Mouse (Mus musculus) midbrain, embryonic 11.5 days (tissue): ENCODE results near the gene Tmem150c. TPM values are rescaled to one million over a fixed set of nuclear protein-coding genes. Genes with fewer than 3 reads are reported as not detected.

Experiments
- ATAC-seq: fragments of 200-750 bp; cut with Nextera tagmentation; 2 replicates; pipeline ENCODE4 v1.8.0; 2017; ENCODE audit warnings: moderate TSS enrichment, moderate library complexity; ENCODE audit not compliant: low FRiP score
- DNase-seq: peaks from one replicate; pipeline ENCODE4 v3.0.0; 2015; ENCODE audit warnings: low spot score; ENCODE audit errors: missing footprints
- H3K27ac ChIP-seq: fragments of 300-500 bp; sonication (generic); 2 replicates; pipeline ENCODE4 v1.5.1; 2014; ENCODE audit warnings: low read depth, low read length
- H3K27me3 ChIP-seq: fragments of 300-500 bp; sonication (generic); 2 replicates; pipeline ENCODE4 v1.6.1; 2014; ENCODE audit warnings: mild to moderate bottlenecking, low read length, moderate library complexity, mixed read lengths; ENCODE audit not compliant: control insufficient read depth, insufficient read depth
- H3K36me3 ChIP-seq: fragments of 300-500 bp; sonication (generic); 2 replicates; pipeline ENCODE4 v1.6.1; 2014; ENCODE audit warnings: mild to moderate bottlenecking, low read length, moderate library complexity, mixed read lengths; ENCODE audit not compliant: control insufficient read depth, insufficient read depth
- H3K4me1 ChIP-seq: fragments of 300-500 bp; sonication (generic); 2 replicates; pipeline ENCODE4 v1.6.1; 2014; ENCODE audit warnings: low read length; ENCODE audit not compliant: control insufficient read depth, insufficient read depth
- H3K4me2 ChIP-seq: fragments of 300-500 bp; sonication (generic); 2 replicates; pipeline ENCODE4 v1.6.1; 2014; ENCODE audit warnings: mild to moderate bottlenecking, moderate library complexity
- H3K4me3 ChIP-seq: fragments of 300-500 bp; sonication (generic); 2 replicates; pipeline ENCODE4 v1.5.1; 2014; ENCODE audit warnings: low read depth, low read length
- H3K9ac ChIP-seq: fragments of 300-500 bp; sonication (generic); 2 replicates; pipeline ENCODE4 v1.6.1; 2014; ENCODE audit warnings: low read length
- H3K9me3 ChIP-seq: fragments of 300-500 bp; sonication (generic); 2 replicates; pipeline ENCODE4 v1.6.1; 2016; ENCODE audit warnings: low read length; ENCODE audit not compliant: control insufficient read depth
- WGBS: fragments of 180-500 bp; shearing (Covaris S2); extraction: QIAGEN DNeasy Blood & Tissue Kit; methylation state at CpG from one replicate; pipeline ENCODE4 v1.1.7; 2014; 5-methylcytosine and 5-hydroxymethylcytosine counted together
- polyA plus RNA-seq: library from polyadenylated mRNA; unstranded; fragments of >200 nt; fragmentation: Nextera tagmentation; extraction: Ambion mirVana; gene quantifications from 2 replicates; pipeline ENCODE4 v1.2.1, GENCODE M21; 2014

The Tmem150c gene
- polyA plus RNA-seq, 1 experiment from 2014 or later: 3.0 TPM

DNA sequence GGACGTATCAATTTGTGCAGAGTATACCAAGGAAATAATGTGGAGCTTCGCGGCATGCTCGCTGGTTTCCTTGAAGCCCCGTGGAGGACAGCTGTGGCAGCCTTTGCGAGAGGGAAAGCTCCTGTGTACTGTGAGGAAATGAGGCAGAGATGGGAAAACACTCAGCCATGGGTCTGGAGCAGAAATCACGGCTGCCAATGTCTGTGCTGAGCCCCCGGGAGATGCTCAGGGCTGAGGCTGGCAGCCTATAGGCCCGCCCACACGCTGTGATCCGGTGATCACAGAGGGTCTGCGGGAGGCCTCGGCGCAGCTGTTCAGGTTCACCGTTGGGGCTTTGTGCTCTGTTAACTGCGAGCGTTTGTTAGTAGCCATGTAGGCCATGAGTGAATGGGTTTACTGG lies 68.0 kb downstream of the Tmem150c start:
- no peaks in the 10 kb centered on the region for H3K36me3 ChIP-seq
- DNase-seq (peak; percentile 91), ATAC-seq (peak; percentile 86)
- no peaks in the 10 kb centered on the region for H3K9me3 ChIP-seq
- H3K4me3 ChIP-seq: no peak overlapping the region
- 0 out of 2 replicates have a peak overlapping the region, but pooled peaks have one; percentile 44 for H3K27ac ChIP-seq
- H3K4me1 ChIP-seq: peaks cover 6% of the 10 kb centered on the region; the same call in 1 of the 2 replicates
- H3K27me3 ChIP-seq: no peaks in the 10 kb centered on the region
- WGBS: 11% methylated on average over 17 of the region's 17 CpGs
- 0 out of 2 replicates have a peak overlapping the region, but pooled peaks have one; percentile 16 for H3K9ac ChIP-seq
- H3K4me2 ChIP-seq: peak overlapping the region; percentile 35

DNA sequence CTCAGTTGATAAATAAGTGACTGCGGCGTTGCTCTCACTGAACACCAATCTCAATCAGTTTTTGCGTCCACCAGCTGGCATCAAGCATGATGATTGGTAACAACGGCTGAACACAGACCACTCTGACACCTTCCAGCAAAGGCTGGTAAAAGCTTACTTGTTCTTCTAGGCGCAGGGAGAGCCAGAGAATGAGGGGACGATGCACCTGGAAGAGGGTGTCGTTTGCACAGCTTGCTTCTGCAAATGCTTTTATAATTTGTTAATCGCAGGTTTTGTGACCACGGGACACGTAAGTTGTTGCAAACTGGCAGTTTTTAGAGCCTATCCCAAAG lies 68.4 kb downstream of the Tmem150c start:
- ATAC-seq (no peak), DNase-seq (no peak)
- 47% methylated on average over 10 of the region's 10 CpGs for WGBS
- H3K36me3 ChIP-seq: no peaks in the 10 kb centered on the region
- 0 out of 2 replicates have a peak overlapping the region, but pooled peaks have one; percentile 16 for H3K9ac ChIP-seq
- peak overlapping the region; percentile 35 for H3K4me2 ChIP-seq
- H3K4me3 ChIP-seq: no peak overlapping the region
- H3K4me1 ChIP-seq: peaks cover 6% of the 10 kb centered on the region; the same call in 1 of the 2 replicates
- no peaks in the 10 kb centered on the region for H3K9me3 ChIP-seq
- no peaks in the 10 kb centered on the region for H3K27me3 ChIP-seq
- H3K27ac ChIP-seq: 0 out of 2 replicates have a peak overlapping the region, but pooled peaks have one; percentile 44

DNA sequence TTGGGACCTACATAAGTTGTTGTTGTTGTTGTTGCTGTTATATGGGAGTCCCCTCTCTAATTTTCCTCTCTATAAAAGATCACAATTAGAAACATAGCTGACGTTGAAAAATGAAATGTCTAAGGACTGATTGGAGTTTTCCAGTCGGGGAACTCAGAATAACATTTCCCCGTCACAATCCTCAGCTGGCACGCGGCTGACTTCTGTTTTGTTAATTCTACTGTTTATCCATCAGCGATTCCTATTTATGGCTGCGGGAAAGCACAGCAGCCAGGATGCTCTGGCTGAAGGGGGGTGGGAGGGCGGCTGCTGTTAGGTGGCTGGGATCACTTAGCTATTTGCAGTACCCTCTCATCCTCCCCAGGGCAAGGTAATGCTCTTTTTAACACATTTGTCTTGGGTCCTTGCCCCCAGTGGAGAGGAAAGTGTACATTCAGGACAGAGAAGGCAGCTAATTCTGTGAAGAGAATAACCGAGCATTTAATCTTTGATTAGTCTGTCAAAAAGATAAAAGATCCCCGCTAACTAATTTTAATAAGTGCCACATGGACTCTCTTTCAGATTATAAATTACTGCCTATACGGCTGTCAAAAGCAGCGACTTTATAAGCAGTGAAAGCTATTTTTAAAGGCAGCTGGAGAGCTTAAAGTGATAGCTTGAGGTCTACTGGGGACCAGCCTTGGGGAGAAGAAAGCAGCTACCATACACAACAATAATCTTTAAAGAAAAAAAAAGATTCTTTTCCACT lies 68.9 kb downstream of the Tmem150c start:
- peaks cover 6% of the 10 kb centered on the region; the same call in 1 of the 2 replicates for H3K4me1 ChIP-seq
- no peaks in the 10 kb centered on the region for H3K27me3 ChIP-seq
- H3K9ac ChIP-seq: no peak overlapping the region
- H3K4me2 ChIP-seq: no peak overlapping the region
- H3K4me3 ChIP-seq: no peak overlapping the region
- DNase-seq (peak; percentile 90), ATAC-seq (no peak)
- H3K9me3 ChIP-seq: no peaks in the 10 kb centered on the region
- H3K27ac ChIP-seq: no peak overlapping the region
- H3K36me3 ChIP-seq: no peaks in the 10 kb centered on the region
- 42% methylated on average over 12 of the region's 12 CpGs for WGBS

DNA sequence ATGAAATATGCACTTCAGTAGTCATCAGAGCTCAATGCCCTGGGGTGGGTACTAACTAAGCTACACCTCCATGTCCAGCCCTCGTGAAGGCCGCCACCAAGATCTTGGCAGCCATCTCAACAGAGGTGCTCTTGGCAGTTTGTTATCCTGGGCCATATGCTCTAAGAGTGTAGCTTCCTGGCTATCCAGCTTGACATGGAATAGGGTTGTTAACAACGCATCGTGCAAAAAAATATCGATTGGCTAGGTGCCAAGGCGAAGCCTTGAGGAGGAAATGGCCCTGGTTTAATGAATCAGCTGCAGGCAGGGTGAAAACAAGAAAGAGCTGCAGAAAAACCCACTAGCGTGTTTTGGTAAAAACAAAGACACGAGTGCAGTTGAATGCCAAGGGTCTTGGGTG lies 74.5 kb downstream of the Tmem150c start:
- DNase-seq (peak; percentile 73), ATAC-seq (no peak)
- 89% methylated on average over 8 of the region's 8 CpGs for WGBS
- no peak overlapping the region for H3K27ac ChIP-seq
- no peak overlapping the region for H3K4me3 ChIP-seq
- H3K4me1 ChIP-seq: no peaks in the 10 kb centered on the region
- no peaks in the 10 kb centered on the region for H3K27me3 ChIP-seq
- no peak overlapping the region for H3K4me2 ChIP-seq
- no peak overlapping the region for H3K9ac ChIP-seq
- no peaks in the 10 kb centered on the region for H3K9me3 ChIP-seq
- no peaks in the 10 kb centered on the region for H3K36me3 ChIP-seq

DNA sequence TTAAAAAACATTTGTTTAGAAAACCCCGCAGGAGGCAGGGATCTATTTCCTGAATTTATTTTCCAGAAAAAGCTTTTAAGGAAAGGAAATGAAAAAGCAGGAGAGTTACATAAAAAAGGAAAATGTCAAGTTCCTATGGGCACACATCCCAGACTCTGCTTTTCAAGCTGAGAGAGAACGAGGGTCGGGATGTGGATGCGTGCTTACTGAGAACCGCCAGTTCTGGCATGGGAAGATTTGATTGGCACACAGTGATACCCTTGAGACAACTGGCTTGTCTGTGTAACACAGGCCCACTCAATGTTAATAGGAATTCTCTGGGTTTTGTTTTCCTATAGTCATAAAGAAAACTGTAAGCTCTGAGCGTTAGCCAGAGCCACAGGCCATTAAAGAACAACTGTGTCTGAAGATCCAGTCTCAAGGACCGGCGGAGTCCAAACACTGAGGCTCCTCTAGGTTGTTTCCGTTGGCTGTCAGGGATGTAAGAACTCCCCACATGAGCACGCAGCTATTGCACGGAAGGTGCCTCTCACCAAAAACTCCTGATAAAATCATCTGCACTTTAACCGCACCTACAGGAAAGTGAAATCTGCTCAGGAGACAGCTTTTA lies 75.5 kb downstream of the Tmem150c start:
- no peak overlapping the region for H3K9ac ChIP-seq
- H3K9me3 ChIP-seq: no peaks in the 10 kb centered on the region
- H3K27me3 ChIP-seq: no peaks in the 10 kb centered on the region
- DNase-seq (peak; percentile 68), ATAC-seq (no peak)
- WGBS: 84% methylated on average over 12 of the region's 12 CpGs
- H3K36me3 ChIP-seq: no peaks in the 10 kb centered on the region
- no peaks in the 10 kb centered on the region for H3K4me1 ChIP-seq
- H3K4me2 ChIP-seq: no peak overlapping the region
- no peak overlapping the region for H3K4me3 ChIP-seq
- no peak overlapping the region for H3K27ac ChIP-seq

DNA sequence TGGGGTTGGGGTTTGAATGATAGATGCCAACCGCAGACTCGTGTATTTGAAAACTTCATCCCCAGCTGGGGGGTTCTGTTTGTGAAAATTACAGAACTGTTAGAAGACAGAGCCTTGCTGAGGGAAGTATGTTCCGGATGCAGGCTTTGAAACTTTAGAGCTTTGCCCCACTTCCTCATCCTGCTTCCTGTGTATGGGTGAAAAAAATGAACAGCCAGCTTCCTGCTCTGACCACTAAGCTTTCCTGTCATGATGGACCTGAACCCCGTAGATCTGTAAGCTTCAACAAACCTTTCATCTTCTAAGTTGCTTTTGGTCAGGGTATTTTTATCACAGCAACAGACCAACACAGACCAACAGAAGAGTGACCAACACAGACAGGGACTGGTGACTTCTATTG lies 77.6 kb downstream of the Tmem150c start:
- H3K4me3 ChIP-seq: no peak overlapping the region
- no peaks in the 10 kb centered on the region for H3K4me1 ChIP-seq
- no peak overlapping the region for H3K9ac ChIP-seq
- no peak overlapping the region for H3K4me2 ChIP-seq
- H3K27ac ChIP-seq: no peak overlapping the region
- ATAC-seq: no peak
- H3K36me3 ChIP-seq: no peaks in the 10 kb centered on the region
- 84% methylated on average over 4 of the region's 4 CpGs for WGBS
- no peaks in the 10 kb centered on the region for H3K9me3 ChIP-seq
- peak; percentile 67 for DNase-seq
- no peaks in the 10 kb centered on the region for H3K27me3 ChIP-seq

DNA sequence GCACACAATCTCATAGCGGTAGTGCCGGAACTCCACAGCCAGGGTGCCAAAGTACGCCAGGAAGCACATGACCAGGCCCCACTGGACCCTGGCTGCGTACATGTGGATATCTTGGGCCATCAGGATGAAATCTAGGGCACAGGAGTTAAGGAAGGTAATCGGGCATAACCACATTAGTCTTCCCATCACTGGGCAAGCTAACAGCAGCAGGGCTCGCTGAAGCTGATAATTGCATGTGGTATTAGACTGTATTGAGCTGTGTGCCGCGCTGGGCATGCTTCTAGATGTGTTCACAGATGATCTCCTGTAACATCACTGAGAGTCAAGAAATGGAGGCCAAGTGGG lies 79.7 kb downstream of the Tmem150c start:
- no peak overlapping the region for H3K4me3 ChIP-seq
- 82% methylated on average over 8 of the region's 8 CpGs for WGBS
- DNase-seq (no peak), ATAC-seq (0 out of 2 replicates have a peak, but pooled peaks have one; percentile 38)
- no peaks in the 10 kb centered on the region for H3K27me3 ChIP-seq
- peak overlapping the region; percentile 49; the same call in 1 of the 2 replicates for H3K4me2 ChIP-seq
- H3K9ac ChIP-seq: no peak overlapping the region
- H3K4me1 ChIP-seq: no peaks in the 10 kb centered on the region
- no peaks in the 10 kb centered on the region for H3K36me3 ChIP-seq
- H3K27ac ChIP-seq: no peak overlapping the region
- H3K9me3 ChIP-seq: no peaks in the 10 kb centered on the region

DNA sequence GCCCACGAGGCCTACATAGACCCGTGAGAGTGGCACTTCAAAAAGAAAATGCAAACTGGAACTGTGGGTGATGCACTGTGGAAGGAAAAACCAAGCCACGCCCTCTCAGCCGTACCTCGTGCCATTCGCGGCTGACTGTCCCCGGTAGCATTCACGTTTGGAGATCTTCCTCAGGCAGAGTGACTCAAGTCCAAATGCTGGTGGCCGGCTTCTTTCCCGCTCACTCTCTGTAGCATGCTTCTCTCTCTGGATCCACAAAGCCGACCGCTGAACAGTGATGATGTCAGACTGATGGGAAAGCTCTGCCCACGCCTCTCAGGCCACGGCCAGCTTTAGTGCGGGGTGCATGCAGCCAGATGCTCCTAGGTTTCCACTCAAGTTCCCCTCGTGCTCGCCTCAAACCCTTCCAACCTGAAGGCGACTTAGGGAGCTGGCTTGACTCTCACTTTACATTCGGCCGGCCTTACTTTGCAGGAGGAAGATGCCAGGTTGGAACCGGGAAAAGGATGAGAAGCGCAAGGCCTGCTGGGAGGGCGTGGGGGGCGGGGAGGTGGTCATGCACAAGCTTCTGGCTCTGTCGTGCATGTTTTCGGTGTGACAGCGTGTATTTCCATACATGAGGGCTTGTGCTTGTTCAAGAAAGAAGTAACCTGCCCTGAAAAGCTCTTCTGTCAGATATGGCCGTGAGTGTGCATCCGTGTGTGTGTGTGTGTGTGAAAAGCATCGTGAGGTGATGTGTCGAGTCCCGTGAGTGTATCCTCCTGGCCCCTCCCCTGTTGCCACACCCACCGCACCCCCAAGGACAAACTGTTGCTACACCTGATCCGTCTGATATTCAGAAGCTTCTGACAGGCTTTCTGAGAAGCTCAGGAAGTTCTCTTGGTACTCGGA lies 80.3 kb downstream of the Tmem150c start:
- ATAC-seq (peak; percentile 50; the same call in 1 of the 2 replicates), DNase-seq (peak; percentile 90)
- Histone ChIP-seq H3K9me3 (no peaks in the 10 kb centered on the region), H3K4me3 (peak overlapping the region; percentile 26), H3K27me3 (no peaks in the 10 kb centered on the region), H3K4me2 (peak overlapping the region; percentile 49), H3K36me3 (no peaks in the 10 kb centered on the region), H3K27ac (no peak overlapping the region), H3K9ac (peak overlapping the region; percentile 54), H3K4me1 (no peaks in the 10 kb centered on the region)
- WGBS: 30% methylated on average over 36 of the region's 36 CpGs
